In genomic region chr5:96979296-96980007, GRCm38 (mm10) we compare ENCODE assay signal across 12 mouse cellular contexts. TPM values are rescaled to one million over a fixed set of nuclear protein-coding genes. Genes with fewer than 3 reads are reported as not detected.
DNase-seq lines count a peak whose midpoint lies in the region; ATAC-seq and TF ChIP-seq lines count a peak whose summit lies in the region.
"Had no signal": no experiment of that assay in that cellular context is flagged by ENCODE, and none has a peak within 500 bp of the region (broad histone marks: within the 10 kb centered on the region; RNA-seq: fewer than 3 reads in every experiment).

No protein-coding gene starts in this region.

- TF ChIP-seq RAD21 in CH12.LX (IDR thresholded peaks at IDR 0.05; ENCODE audit: low read depth, low read length) = no peak; the same call in 1 of the 2 replicates

- H3K27ac ChIP-seq in forebrain, embryonic 14.5 days (ENCODE audit: low read depth, low read length) = no peak overlapping the region
- H3K27ac ChIP-seq in forebrain, embryonic 15.5 days (replicated peaks) = no peak overlapping the region
- H3K27ac ChIP-seq in kidney, embryonic 15.5 days = no peak overlapping the region
- H3K27ac ChIP-seq in CH12.LX (ENCODE audit: insufficient read depth, low read depth) = peak overlapping the region; percentile 99
- no peak overlapping the region for H3K27ac ChIP-seq in liver, embryonic 14.5 days
- H3K27ac ChIP-seq: left cerebral cortex, adult 2 months; midbrain, embryonic 15.5 days had no signal

- H3K9ac ChIP-seq in forebrain, embryonic 14.5 days (ENCODE audit: low read length) = no peak overlapping the region
- no peak overlapping the region for H3K9ac ChIP-seq in forebrain, embryonic 15.5 days (replicated peaks)
- H3K9ac ChIP-seq in kidney, embryonic 15.5 days = no peak overlapping the region
- H3K9ac ChIP-seq in CH12.LX (ENCODE audit: insufficient read depth, low read depth) = peak overlapping the region; percentile 45
- H3K9ac ChIP-seq in liver, embryonic 14.5 days (replicated peaks) = no peak overlapping the region
- H3K9ac ChIP-seq: midbrain, embryonic 15.5 days had no signal

- H3K4me3 ChIP-seq in forebrain, embryonic 14.5 days (ENCODE audit: low read depth, low read length) = no peak overlapping the region
- no peak overlapping the region for H3K4me3 ChIP-seq in forebrain, embryonic 15.5 days
- no peak overlapping the region for H3K4me3 ChIP-seq in kidney, embryonic 15.5 days (replicated peaks)
- peak overlapping the region; percentile 18 to 33 (median 29) for H3K4me3 ChIP-seq in CH12.LX (replicated peaks in 1 of 3; ENCODE audit: low read depth in 2 of 3, low read length in 2 of 3, poor library complexity in 1 of 3)
- H3K4me3 ChIP-seq in liver, embryonic 14.5 days (ENCODE audit: insufficient read depth in 1 of 2, low read depth in 2 of 2, low read length in 2 of 2) = no peak overlapping the region
- H3K4me3 ChIP-seq: left cerebral cortex, adult 2 months; midbrain, embryonic 15.5 days had no signal

- ATAC-seq in forebrain, embryonic 14.5 days = no peak; the same call in 1 of the 2 replicates
- no peak for ATAC-seq in forebrain, embryonic 15.5 days (replicated peaks)
- no peak for ATAC-seq in kidney, embryonic 15.5 days (replicated peaks; ENCODE audit: low FRiP score)
- ATAC-seq in liver, embryonic 14.5 days (ENCODE audit: insufficient read depth) = no peak
- ATAC-seq: midbrain, embryonic 15.5 days had no signal

- no peak for TF ChIP-seq EP300 in CH12.LX (IDR thresholded peaks at IDR 0.05; ENCODE audit: low read length)
- TF ChIP-seq EP300 in liver, embryonic 14.5 days (IDR thresholded peaks at IDR 0.05; ENCODE audit: low read depth) = no peak

- no peaks in the 10 kb centered on the region for H3K27me3 ChIP-seq in forebrain, embryonic 14.5 days (replicated peaks; ENCODE audit: control insufficient read depth, insufficient read depth, low read length)
- H3K27me3 ChIP-seq in forebrain, embryonic 15.5 days = no peaks in the 10 kb centered on the region
- no peaks in the 10 kb centered on the region for H3K27me3 ChIP-seq in kidney, embryonic 15.5 days
- H3K27me3 ChIP-seq in CH12.LX (replicated peaks) = no peaks in the 10 kb centered on the region
- H3K27me3 ChIP-seq in liver, embryonic 14.5 days (ENCODE audit: control insufficient read depth, insufficient read depth, low read length) = peaks cover 13% of the 10 kb centered on the region
- H3K27me3 ChIP-seq: midbrain, embryonic 15.5 days had no signal

- dilution Hi-C loops in CH12.LX (cut with MboI; ENCODE audit: extremely low pct_ligation_motif_present, extremely low pct_unique_long_range_greater_than_20kb, low sequenced_read_pairs) = no loop called here

- TF ChIP-seq POLR2A in CH12.LX (IDR thresholded peaks at IDR 0.05; ENCODE audit: low read depth, low read length) = peak; percentile 44; the same call in 1 of the 2 replicates

- peaks cover 12% of the 10 kb centered on the region; the same call in 1 of the 2 replicates for H3K4me1 ChIP-seq in forebrain, embryonic 14.5 days (ENCODE audit: control insufficient read depth, insufficient read depth, low read length)
- H3K4me1 ChIP-seq in forebrain, embryonic 15.5 days = peaks cover 16% of the 10 kb centered on the region
- H3K4me1 ChIP-seq in kidney, embryonic 15.5 days = peaks cover 27% of the 10 kb centered on the region
- H3K4me1 ChIP-seq in CH12.LX (ENCODE audit: control insufficient read depth in 1 of 2, insufficient read depth in 2 of 2) = peaks cover 5 to 41% of the 10 kb centered on the region in 2 experiments
- peaks cover 24 to 30% of the 10 kb centered on the region in 2 experiments for H3K4me1 ChIP-seq in liver, embryonic 14.5 days (replicated peaks; ENCODE audit: control insufficient read depth in 2 of 2, insufficient read depth in 2 of 2, low read length in 1 of 2)

- DNase-seq in forebrain, embryonic 14.5 days (ENCODE audit: low spot score) = peak; percentile 60
- DNase-seq in kidney, postnatal 10 days = no peak
- DNase-seq in CH12.LX (ENCODE audit: extremely low read depth) = peak; percentile 42
- DNase-seq in liver, embryonic 14.5 days (ENCODE audit: low read depth in 3 of 3, low spot score in 3 of 3) = no peak
- DNase-seq in layer of hippocampus, adult 8-10 months (ENCODE audit: low spot score in 2 of 2) = no peak
- DNase-seq in testis, postnatal 10 days (ENCODE audit: low spot score) = no peak
- DNase-seq: cerebellum, adult 2 months; gastrocnemius, postnatal 10 days had no signal

- WGBS in forebrain, embryonic 14.5 days = 49% methylated on average over 13 of the region's 13 CpGs
- WGBS in forebrain, embryonic 15.5 days = 41% methylated on average over 13 of the region's 13 CpGs
- WGBS in kidney, embryonic 15.5 days = 40% methylated on average over 13 of the region's 13 CpGs
- 27% methylated on average over 13 of the region's 13 CpGs for WGBS in liver, embryonic 14.5 days (ENCODE audit: insufficient replicate concordance)

- TF ChIP-seq CTCF in CH12.LX (conservative IDR thresholded peaks at IDR 0.05 in 1 of 2, IDR thresholded peaks at IDR 0.05 in 1 of 2; ENCODE audit: low read depth in 2 of 2, low read length in 2 of 2) = no peak
- no peak for TF ChIP-seq CTCF in liver, embryonic 14.5 days (IDR thresholded peaks at IDR 0.05; ENCODE audit: low read depth)

- H3K36me3 ChIP-seq in forebrain, embryonic 14.5 days (ENCODE audit: control insufficient read depth, insufficient read depth, low read length) = no peaks in the 10 kb centered on the region
- H3K36me3 ChIP-seq in forebrain, embryonic 15.5 days = no peaks in the 10 kb centered on the region
- H3K36me3 ChIP-seq in kidney, embryonic 15.5 days = no peaks in the 10 kb centered on the region
- no peaks in the 10 kb centered on the region for H3K36me3 ChIP-seq in CH12.LX (replicated peaks in 1 of 2; ENCODE audit: control insufficient read depth in 1 of 2, insufficient read depth in 1 of 2, low read length in 1 of 2)
- H3K36me3 ChIP-seq in liver, embryonic 14.5 days (replicated peaks; ENCODE audit: control insufficient read depth, insufficient read depth, low read depth) = no peaks in the 10 kb centered on the region
- H3K36me3 ChIP-seq: midbrain, embryonic 15.5 days had no signal

- in situ Hi-C loops in CH12.LX (cut with MboI; ENCODE audit: low pct_ligation_motif_present, low pct_unique_long_range_greater_than_20kb, low sequenced_read_pairs) = loop anchor here (10.0 kb wide), 1 partner anchor 55 kb away; no protein-coding TSS in a partner anchor

- H3K4me2 ChIP-seq in forebrain, embryonic 14.5 days (ENCODE audit: low read length) = 0 out of 2 replicates have a peak overlapping the region, but pooled peaks have one; percentile 6
- H3K4me2 ChIP-seq in forebrain, embryonic 15.5 days (replicated peaks) = no peak overlapping the region
- H3K4me2 ChIP-seq in kidney, embryonic 15.5 days = peak overlapping the region; percentile 48
- H3K4me2 ChIP-seq in CH12.LX (ENCODE audit: insufficient read depth, low read depth, poor library complexity, severe bottlenecking) = peak overlapping the region; percentile 63
- H3K4me2 ChIP-seq in liver, embryonic 14.5 days (ENCODE audit: low read depth) = peak overlapping the region; percentile 44
- H3K4me2 ChIP-seq: midbrain, embryonic 15.5 days had no signal

- H3K9me3 ChIP-seq in forebrain, embryonic 14.5 days (replicated peaks; ENCODE audit: control insufficient read depth, low read length) = no peaks in the 10 kb centered on the region
- H3K9me3 ChIP-seq in forebrain, embryonic 15.5 days = no peaks in the 10 kb centered on the region
- no peaks in the 10 kb centered on the region for H3K9me3 ChIP-seq in kidney, embryonic 15.5 days (replicated peaks)
- H3K9me3 ChIP-seq in CH12.LX (replicated peaks; ENCODE audit: low read length) = peaks cover 9% of the 10 kb centered on the region
- no peaks in the 10 kb centered on the region; the same call in 1 of the 2 replicates for H3K9me3 ChIP-seq in liver, embryonic 14.5 days (ENCODE audit: control insufficient read depth, low read length)
- H3K9me3 ChIP-seq: midbrain, embryonic 15.5 days had no signal

- H3K79me2 ChIP-seq in CH12.LX (replicated peaks; ENCODE audit: control insufficient read depth, extremely low read depth, insufficient read depth, poor library complexity, severe bottlenecking) = no peaks in the 10 kb centered on the region; the same call in 1 of the 2 replicates

TF ChIP-seq in CH12.LX, 34 proteins besides CTCF, POLR2A, EP300 and RAD21 (continues in another document):
- TF ChIP-seq PAX5 (IDR thresholded peaks at IDR 0.05; ENCODE audit: low read length) (no peak), SMC3 (IDR thresholded peaks at IDR 0.05; ENCODE audit: low read depth, low read length) (0 out of 2 replicates have a peak, but pooled peaks have one; percentile 20), IRF4 (IDR thresholded peaks at IDR 0.05; ENCODE audit: low read depth, low read length) (peak; percentile 44; the same call in 1 of the 2 replicates), TCF12 (IDR thresholded peaks at IDR 0.05; ENCODE audit: low read depth, low read length) (peak; percentile 36; the same call in 1 of the 2 replicates), ELF1 (IDR thresholded peaks at IDR 0.05; ENCODE audit: low read depth, low read length) (0 out of 2 replicates have a peak, but pooled peaks have one; percentile 32), MYC (IDR thresholded peaks at IDR 0.05; ENCODE audit: low read depth, low read length) (no peak), JUN (IDR thresholded peaks at IDR 0.05; ENCODE audit: insufficient read depth, low read depth, low read length) (no peak), MEF2A (IDR thresholded peaks at IDR 0.05; ENCODE audit: borderline replicate concordance, low read depth, low read length) (peak; percentile 70; the same call in 1 of the 2 replicates), CHD2 (IDR thresholded peaks at IDR 0.05; ENCODE audit: low read length) (no peak), BHLHE40 (IDR thresholded peaks at IDR 0.05; ENCODE audit: low read depth, low read length) (peak; percentile 27; the same call in 1 of the 2 replicates), JUND (conservative IDR thresholded peaks at IDR 0.05; ENCODE audit: low read depth, low read length) (no peak), MXI1 (IDR thresholded peaks at IDR 0.05; ENCODE audit: low read depth, low read length) (no peak), USF2 (conservative IDR thresholded peaks at IDR 0.05; ENCODE audit: low read depth, low read length) (no peak), RCOR1 (conservative IDR thresholded peaks at IDR 0.05; ENCODE audit: low read depth, low read length) (no peak)

RNA-seq across cellular contexts. Expression of gene Bmp2k, which starts 18.0 kb away (rescaled TPM):
- polyA plus RNA-seq in forebrain, embryonic 14.5 days (2014; fragmentation: Nextera tagmentation; extraction: Ambion mirVana) = 7.1 and 8.1 TPM in 2 replicates
- polyA plus RNA-seq in forebrain, embryonic 15.5 days (2015; fragmentation: Nextera tagmentation; extraction: Ambion mirVana) = 8.4 TPM in 2 replicates
- 10.1 and 10.2 TPM in 2 replicates for polyA plus RNA-seq in kidney, embryonic 15.5 days (2015; fragmentation: Nextera tagmentation; extraction: Ambion mirVana)
- total RNA-seq in CH12.LX (2012; rRNA removed) (8.9 and 9.7 TPM in 2 replicates), CH12.LX (2014; rRNA removed) (9.1 and 9.6 TPM in 2 replicates)
- 7.5 and 7.9 TPM in 2 replicates for polyA plus RNA-seq in CH12.LX (2012; ENCODE audit: insufficient read length, low read depth)
- polyA plus RNA-seq in liver, embryonic 14.5 days (2012; rRNA removed) = 10.6 and 14.0 TPM in 2 replicates
- polyA plus RNA-seq in liver, embryonic 14.5 days (2014; fragmentation: Nextera tagmentation; extraction: Ambion mirVana) = 30.2 and 34.3 TPM in 2 replicates
- total RNA-seq in layer of hippocampus, adult 8-10 months (2022) = 10 to 100 TPM; 13.3 to 24.0 (median 19.2) TPM

Comparison
In these comparisons a context has a peak if more than half of its experiments do, and no peak if none do; other contexts are left out.
1. DNase-seq: peak in forebrain, embryonic 14.5 days (single experiment) and CH12.LX (single experiment); none in kidney, postnatal 10 days (single experiment), liver, embryonic 14.5 days (0 of 3), layer of hippocampus, adult 8-10 months (0 of 2) and testis, postnatal 10 days (single experiment).
2. H3K4me3 ChIP-seq: peak in CH12.LX (3 of 3); none in forebrain, embryonic 14.5 days (single experiment), forebrain, embryonic 15.5 days (single experiment), kidney, embryonic 15.5 days (single experiment) and liver, embryonic 14.5 days (0 of 2).